In genomic region chr6:90557077-90557476, GRCm38 (mm10) we compare ENCODE assay signal across 15 mouse cellular contexts.
"Had no signal": no experiment of that assay in that cellular context is flagged by ENCODE, and none has a peak within 500 bp of the region (broad histone marks: within the 10 kb centered on the region; RNA-seq: fewer than 3 reads in every experiment).

No protein-coding gene starts in this region.

- H3K9me3 ChIP-seq: lung, embryonic 15.5 days; megakaryocyte, embryonic 14.5 days; midbrain, embryonic 13.5 days; midbrain, embryonic 15.5 days; neural tube, embryonic 12.5 days; stomach, embryonic 15.5 days had no signal

- H3K27me3 ChIP-seq: lung, embryonic 15.5 days; midbrain, embryonic 13.5 days; midbrain, embryonic 15.5 days; neural tube, embryonic 12.5 days; stomach, embryonic 15.5 days had no signal

- H3K4me3 ChIP-seq: lung, embryonic 15.5 days; megakaryocyte, embryonic 14.5 days; midbrain, embryonic 13.5 days; midbrain, embryonic 15.5 days; neural tube, embryonic 12.5 days; stomach, embryonic 15.5 days had no signal

- H3K36me3 ChIP-seq: lung, embryonic 15.5 days; midbrain, embryonic 13.5 days; midbrain, embryonic 15.5 days; neural tube, embryonic 12.5 days; stomach, embryonic 15.5 days had no signal

- H3K4me2 ChIP-seq: lung, embryonic 15.5 days; midbrain, embryonic 11.5 days; midbrain, embryonic 13.5 days; midbrain, embryonic 15.5 days; neural tube, embryonic 12.5 days; stomach, embryonic 15.5 days had no signal

- H3K27ac ChIP-seq: lung, embryonic 15.5 days; macrophage; midbrain, embryonic 13.5 days; midbrain, embryonic 15.5 days; neural tube, embryonic 12.5 days; stomach, embryonic 15.5 days; stomach, postnatal 0 days had no signal

- DNase-seq: lung, adult 2 months; lung, postnatal 14 days; right cerebral cortex, postnatal 14 days; thymus, postnatal 14 days; thymus, postnatal 36 days had no signal

- ATAC-seq: lung, postnatal 0 days; midbrain, embryonic 13.5 days; midbrain, embryonic 15.5 days had no signal

- H3K9ac ChIP-seq: lung, embryonic 15.5 days; midbrain, embryonic 13.5 days; midbrain, embryonic 15.5 days; neural tube, embryonic 12.5 days; stomach, embryonic 15.5 days had no signal

- H3K4me1 ChIP-seq: stomach, embryonic 15.5 days had no signal
